Mouse (Mus musculus) kidney, adult 2 months (tissue): ENCODE measurements around the gene Adam17. TPM values are rescaled to one million over a fixed set of nuclear protein-coding genes. Genes with fewer than 3 reads are reported as not detected.

Experiments
- DNase-seq: peaks from one replicate; pipeline ENCODE4 v3.0.0; 2021
- H3K27ac ChIP-seq: fragments of 200-500 bp; 2 replicates; pipeline ENCODE4 v1.5.1; 2012; ENCODE audit warnings: low read depth, low read length, control low read depth, inconsistent platforms; ENCODE audit not compliant: insufficient read depth
- H3K27me3 ChIP-seq: fragments of 200-500 bp; replicated peaks from 2 replicates; pipeline ENCODE4 v1.6.1; 2012; ENCODE audit warnings: mild to moderate bottlenecking, moderate library complexity, low read length, inconsistent platforms; ENCODE audit not compliant: control insufficient read depth, insufficient read depth
- H3K36me3 ChIP-seq: fragments of 200-500 bp; 2 replicates; pipeline ENCODE4 v1.6.1; 2012; ENCODE audit warnings: mild to moderate bottlenecking, moderate library complexity, low read length, inconsistent platforms; ENCODE audit not compliant: control insufficient read depth, insufficient read depth
- H3K4me1 ChIP-seq: fragments of 200-500 bp; 2 replicates; pipeline ENCODE4 v1.6.1; 2011; ENCODE audit warnings: low read length; ENCODE audit not compliant: control insufficient read depth, insufficient read depth
- H3K4me3 ChIP-seq: fragments of 200-500 bp; 2 replicates; pipeline ENCODE4 v1.5.1; 2011; ENCODE audit warnings: mild to moderate bottlenecking, low read depth, low read length, control low read depth; ENCODE audit not compliant: insufficient read depth
- CTCF ChIP-seq: fragments of 200-500 bp; conservative IDR thresholded peaks from 2 replicates; pipeline ENCODE4 v1.5.1; 2011; ENCODE audit warnings: low read depth, mild to moderate bottlenecking, control low read depth, low read length, moderate library complexity, mixed read lengths; ENCODE audit not compliant: insufficient read depth, insufficient read length
- POLR2A ChIP-seq: fragments of 200-500 bp; IDR thresholded peaks from one replicate; pipeline ENCODE4 v1.6.1; 2011; ENCODE audit warnings: low read depth, low read length, control low read depth
- WGBS: fragments of 180-500 bp; shearing (Covaris S2); methylation state at CpG from one replicate; pipeline ENCODE4 v1.1.7; 2018; 5-methylcytosine and 5-hydroxymethylcytosine counted together
- polyA plus RNA-seq: library from polyadenylated mRNA; depleted of rRNA; stranded (reverse); fragments of >200 nt; gene quantifications from 2 replicates; pipeline ENCODE4 v1.2.3, GENCODE M21; 2012

Gene Adam17
- polyA plus RNA-seq, 1 experiment, result 19.1 TPM

DNA sequence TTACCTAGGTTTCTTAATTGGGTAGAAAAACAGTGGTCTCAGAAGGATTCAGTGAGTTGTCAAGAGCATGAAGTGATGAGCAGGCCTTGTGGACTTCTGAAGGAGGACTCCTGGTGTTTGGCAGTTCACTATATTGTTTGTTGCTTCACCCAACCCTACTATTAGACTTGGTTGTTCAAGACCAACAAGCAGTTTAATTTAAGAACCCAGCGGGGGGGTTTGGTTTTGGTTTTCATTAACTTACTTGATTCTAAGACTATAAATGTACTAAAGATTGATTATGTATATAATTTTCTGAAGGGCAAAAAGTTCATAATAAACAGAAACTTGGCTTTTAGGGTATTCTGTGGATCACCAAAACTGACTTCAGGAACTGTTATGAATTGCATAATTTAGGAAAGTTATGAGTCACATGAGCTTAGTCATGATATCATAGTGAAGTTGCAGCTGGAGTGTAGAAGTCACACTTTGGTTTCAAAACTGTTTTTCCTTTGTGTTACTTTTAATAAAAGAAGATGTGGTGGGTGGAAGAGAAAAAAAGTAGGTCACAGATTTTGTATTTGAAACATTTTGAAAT is 3.3 kb downstream of the Adam17 start:
- TF ChIP-seq POLR2A, result no peak
- TF ChIP-seq CTCF, result no peak

DNA sequence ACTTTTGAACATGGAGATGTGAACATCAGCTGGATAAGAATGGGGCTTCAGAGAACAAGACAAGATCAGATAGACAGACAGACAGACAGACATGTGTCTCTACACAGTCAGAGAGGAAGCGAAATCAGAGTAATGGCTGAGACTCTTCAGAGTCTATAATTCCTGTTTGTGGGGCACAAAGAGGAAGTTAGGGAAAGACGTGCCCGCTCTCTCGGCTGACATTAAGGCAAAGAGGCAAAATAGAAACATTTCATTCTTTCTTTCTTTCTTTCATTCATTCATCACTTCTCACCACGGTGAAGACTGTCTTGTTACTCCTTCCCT is 4.4 kb downstream of the Adam17 start:
- H3K4me3 ChIP-seq, result no peak overlapping the region
- peak overlapping the region; percentile 19; the same call in 1 of the 2 replicates for H3K27ac ChIP-seq
- no peaks in the 10 kb centered on the region for H3K27me3 ChIP-seq
- H3K4me1 ChIP-seq, result peaks cover 3% of the 10 kb centered on the region; the same call in 1 of the 2 replicates
- no peak for DNase-seq
- TF ChIP-seq POLR2A (no peak), CTCF (no peak)
- H3K36me3 ChIP-seq, result no peaks in the 10 kb centered on the region
- 88% methylated on average over 5 of the region's 5 CpGs for WGBS

More for the DNA sequence above, 3.3 kb downstream of the Adam17 start:
- Histone ChIP-seq H3K4me3 (no peak overlapping the region), H3K27me3 (no peaks in the 10 kb centered on the region), H3K27ac (no peak overlapping the region), H3K36me3 (no peaks in the 10 kb centered on the region), H3K4me1 (peaks cover 6% of the 10 kb centered on the region; the same call in 1 of the 2 replicates)
- no peak for DNase-seq
- 92% methylated on average over 1 of the region's 1 CpGs for WGBS

DNA sequence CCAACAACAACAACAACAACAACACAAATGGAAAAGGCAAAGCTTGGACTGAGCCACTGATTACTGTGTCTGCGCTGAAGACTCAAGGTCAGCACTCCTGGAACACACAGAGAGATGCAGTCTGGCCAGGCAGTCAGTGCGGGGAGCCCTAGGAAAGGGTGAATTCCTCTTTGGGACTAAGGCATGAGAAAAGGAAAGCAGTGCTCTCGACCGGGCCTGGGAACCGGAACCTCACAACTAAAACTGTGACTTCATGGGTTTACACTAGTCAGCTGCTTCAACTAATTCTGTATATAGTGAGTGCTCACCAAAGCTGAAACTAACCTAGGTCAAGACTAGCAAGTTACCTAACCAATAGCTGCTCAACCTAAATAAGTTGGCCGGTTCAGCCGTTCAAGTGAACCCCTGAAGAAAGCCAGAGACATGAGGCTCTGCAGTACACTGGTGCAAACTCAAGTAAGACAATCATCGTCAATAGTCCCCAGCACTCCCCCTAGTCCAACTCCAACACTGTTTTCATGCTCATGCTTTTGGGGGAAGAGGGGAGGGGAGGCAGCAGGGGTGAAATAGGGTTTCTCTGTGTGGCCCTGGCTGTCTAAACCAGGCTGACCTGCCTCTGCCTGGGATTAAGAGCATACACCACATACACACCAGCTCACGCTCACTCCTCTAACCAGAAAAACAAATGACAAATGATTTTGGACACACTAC is 4.9 kb downstream of the Adam17 start:
- Histone ChIP-seq H3K4me3 (no peak overlapping the region), H3K27me3 (no peaks in the 10 kb centered on the region), H3K36me3 (no peaks in the 10 kb centered on the region), H3K4me1 (peaks cover 3% of the 10 kb centered on the region; the same call in 1 of the 2 replicates), H3K27ac (peak overlapping the region; percentile 19; the same call in 1 of the 2 replicates)
- TF ChIP-seq CTCF (no peak), POLR2A (no peak)
- no peak for DNase-seq
- 85% methylated on average over 9 of the region's 9 CpGs for WGBS

DNA sequence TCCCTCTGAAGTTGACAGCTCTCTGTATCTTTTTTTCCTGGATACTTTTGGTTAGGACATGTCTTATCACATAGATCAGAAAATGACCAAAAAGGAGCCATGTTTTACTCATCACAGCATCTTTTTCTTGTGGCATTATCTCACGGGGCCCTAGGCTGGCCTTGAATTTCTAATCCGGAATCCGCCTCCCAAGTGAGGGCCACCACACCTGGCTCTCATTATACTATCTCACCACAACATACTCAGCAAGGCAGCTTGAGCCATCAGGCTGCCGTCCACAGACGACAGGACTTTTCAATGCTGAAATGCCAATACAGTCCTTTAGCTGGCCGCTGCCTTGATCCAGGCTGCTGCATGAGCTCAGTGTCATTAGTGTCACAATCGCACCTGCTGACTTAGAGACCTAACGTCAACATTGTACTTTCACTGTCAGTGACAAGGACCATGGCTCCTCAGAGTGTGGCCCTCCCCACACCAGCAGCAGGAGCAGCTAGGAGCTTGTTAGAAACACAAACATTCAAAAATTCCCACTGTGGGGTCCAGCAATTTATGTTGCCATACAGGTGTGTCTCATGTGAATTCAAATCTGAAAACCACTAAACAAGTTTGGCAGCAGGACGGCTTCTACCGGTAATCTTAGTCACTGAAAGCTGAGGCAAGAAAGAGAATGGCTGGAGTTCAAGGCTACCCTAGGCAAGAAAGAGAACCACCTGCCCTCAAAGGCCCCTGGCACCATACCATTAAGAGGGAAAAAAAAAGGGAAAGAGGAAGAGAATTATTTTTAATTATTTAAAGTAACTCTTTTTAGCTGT is 8.6 kb downstream of the Adam17 start:
- no peak overlapping the region for H3K4me3 ChIP-seq
- no peak for DNase-seq
- TF ChIP-seq POLR2A, result no peak
- H3K27me3 ChIP-seq, result no peaks in the 10 kb centered on the region
- peaks cover 2% of the 10 kb centered on the region; the same call in 1 of the 2 replicates for H3K36me3 ChIP-seq
- WGBS, result 84% methylated on average over 10 of the region's 10 CpGs
- no peak overlapping the region for H3K27ac ChIP-seq
- 0 out of 2 replicates have a peak, but pooled peaks cover 2% of the 10 kb centered on the region for H3K4me1 ChIP-seq

DNA sequence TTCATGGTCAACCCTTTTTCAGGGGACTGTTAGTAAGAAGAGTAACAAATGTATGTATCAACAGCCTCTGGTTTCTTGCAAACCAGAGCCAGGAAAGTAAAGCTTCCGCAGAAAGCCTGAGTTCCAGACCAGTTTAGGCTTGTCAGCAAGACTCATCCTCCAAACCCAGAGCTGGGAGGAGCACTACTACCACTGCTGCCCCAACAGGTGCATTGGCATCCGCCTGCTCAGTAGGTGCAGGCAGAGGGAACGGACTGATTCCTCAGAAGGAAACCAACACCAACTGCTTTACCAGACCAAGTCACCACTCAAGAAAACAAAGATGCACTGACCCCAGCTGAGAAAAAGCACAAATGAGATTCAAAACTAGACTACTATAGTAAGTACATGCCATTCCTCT is 10.2 kb downstream of the Adam17 start:
- Histone ChIP-seq H3K27ac (no peak overlapping the region), H3K36me3 (peaks cover 2% of the 10 kb centered on the region; the same call in 1 of the 2 replicates), H3K4me1 (0 out of 2 replicates have a peak, but pooled peaks cover 2% of the 10 kb centered on the region), H3K27me3 (no peaks in the 10 kb centered on the region), H3K4me3 (no peak overlapping the region)
- TF ChIP-seq POLR2A (no peak), CTCF (no peak)
- WGBS, result 85% methylated on average over 3 of the region's 3 CpGs
- DNase-seq, result no peak

DNA sequence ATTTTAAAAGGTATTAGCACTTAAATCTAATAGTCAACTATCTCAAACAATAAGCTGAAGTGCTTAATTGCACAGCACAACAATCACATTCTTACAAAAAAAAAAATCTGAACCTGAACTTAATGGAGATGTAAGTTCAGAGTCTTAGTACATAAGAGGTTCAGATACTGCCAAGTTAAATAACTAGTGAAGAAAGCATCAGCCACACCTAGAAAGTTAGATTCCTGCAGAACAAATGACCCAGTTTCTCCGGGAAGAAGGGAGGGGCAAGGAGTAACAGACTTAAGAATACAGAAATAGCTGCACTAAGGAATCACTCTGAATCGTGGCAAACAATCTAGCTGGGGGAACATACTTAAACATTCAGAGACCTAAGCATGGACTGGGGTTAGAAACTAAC is 10.7 kb downstream of the Adam17 start:
- Histone ChIP-seq H3K27ac (no peak overlapping the region), H3K36me3 (peaks cover 2% of the 10 kb centered on the region; the same call in 1 of the 2 replicates), H3K4me1 (0 out of 2 replicates have a peak, but pooled peaks cover 2% of the 10 kb centered on the region), H3K27me3 (no peaks in the 10 kb centered on the region), H3K4me3 (no peak overlapping the region)
- no peak for DNase-seq
- TF ChIP-seq CTCF (no peak), POLR2A (no peak)
- WGBS, result 16% methylated on average over 2 of the region's 2 CpGs

DNA sequence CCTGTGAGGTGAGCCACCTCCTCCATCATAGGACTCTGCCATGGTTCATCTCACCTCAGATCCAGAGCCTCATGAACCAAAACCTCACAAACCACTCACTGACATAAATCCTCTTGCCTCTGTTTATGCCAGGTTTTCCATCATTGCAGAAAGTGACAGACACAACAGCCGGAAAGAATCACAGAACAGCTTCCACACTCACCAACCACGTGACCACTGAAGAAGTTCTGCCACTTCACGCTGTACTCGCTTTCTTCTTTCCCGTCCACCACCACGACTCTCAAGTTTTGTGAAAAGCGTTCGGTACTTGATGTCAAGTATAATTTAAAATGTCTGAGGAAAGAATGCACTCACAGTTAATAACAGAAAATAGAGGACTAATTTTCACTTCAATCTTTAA is 19.8 kb downstream of the Adam17 start:
- Histone ChIP-seq H3K4me1 (no peaks in the 10 kb centered on the region), H3K36me3 (peaks cover 8% of the 10 kb centered on the region), H3K27me3 (no peaks in the 10 kb centered on the region), H3K4me3 (no peak overlapping the region), H3K27ac (no peak overlapping the region)
- TF ChIP-seq POLR2A (no peak), CTCF (no peak)
- no peak for DNase-seq
- 91% methylated on average over 8 of the region's 8 CpGs for WGBS
